Mouse (Mus musculus): ENCODE data around the gene Asz1. TPM values are rescaled to one million over a fixed set of nuclear protein-coding genes. Genes with fewer than 3 reads are reported as not detected.

Gene Asz1
- polyA plus RNA-seq, 1 experiment: not detected

DNA sequence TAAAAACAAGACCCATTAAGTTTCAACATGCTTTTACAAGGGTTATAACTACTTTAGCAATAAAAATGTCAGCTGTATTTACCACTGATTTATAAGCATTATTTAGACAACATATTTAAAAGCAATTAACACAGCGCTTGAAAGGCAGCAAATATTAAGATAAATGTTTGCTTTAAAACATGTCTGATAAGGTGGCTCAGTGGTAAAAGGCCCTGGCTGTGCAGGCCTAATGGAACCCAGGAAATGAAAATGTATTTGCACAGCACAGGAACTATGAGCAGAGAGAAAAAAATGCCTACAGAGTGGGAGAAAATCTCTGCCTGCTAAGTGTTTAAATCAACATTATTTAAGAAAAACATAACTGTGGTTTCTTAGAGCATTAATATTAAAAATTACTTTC, 12.0 kb downstream of the Asz1 start:
- H3K36me3 ChIP-seq (ENCODE audit: control insufficient read depth, insufficient read depth): no peaks in the 10 kb centered on the region
- H3K79me2 ChIP-seq (ENCODE audit: control insufficient read depth, insufficient read depth): no peaks in the 10 kb centered on the region
- H3ac ChIP-seq (ENCODE audit: control insufficient read depth, insufficient read length, low read depth): no peak overlapping the region
- no peaks in the 10 kb centered on the region for H3K79me3 ChIP-seq (ENCODE audit: low read depth)
- H3K27me3 ChIP-seq (ENCODE audit: control insufficient read depth, insufficient read depth, insufficient read length): no peaks in the 10 kb centered on the region
- H3K4me3 ChIP-seq (ENCODE audit: insufficient read depth, poor library complexity, severe bottlenecking): no peak overlapping the region
- no peak for TF ChIP-seq USF1 (IDR thresholded peaks at IDR 0.05; ENCODE audit: low read depth)
- no peak for TF ChIP-seq MAX (IDR thresholded peaks at IDR 0.05)
- no peak for TF ChIP-seq MYOD1 (IDR thresholded peaks at IDR 0.05; ENCODE audit: control insufficient read depth, insufficient read length, low read depth)
- TF ChIP-seq MYOG (IDR thresholded peaks at IDR 0.05; ENCODE audit: control insufficient read depth, extremely low read depth, insufficient read length): no peak
- no peak for TF ChIP-seq FOSL1 (IDR thresholded peaks at IDR 0.05; ENCODE audit: insufficient read depth, low read length, poor library complexity, severe bottlenecking)
- no peak for TF ChIP-seq CTCF (IDR thresholded peaks at IDR 0.05; ENCODE audit: control insufficient read depth, insufficient read depth, insufficient read length)
- TF ChIP-seq CEBPB (IDR thresholded peaks at IDR 0.05; ENCODE audit: low read depth): no peak

DNA sequence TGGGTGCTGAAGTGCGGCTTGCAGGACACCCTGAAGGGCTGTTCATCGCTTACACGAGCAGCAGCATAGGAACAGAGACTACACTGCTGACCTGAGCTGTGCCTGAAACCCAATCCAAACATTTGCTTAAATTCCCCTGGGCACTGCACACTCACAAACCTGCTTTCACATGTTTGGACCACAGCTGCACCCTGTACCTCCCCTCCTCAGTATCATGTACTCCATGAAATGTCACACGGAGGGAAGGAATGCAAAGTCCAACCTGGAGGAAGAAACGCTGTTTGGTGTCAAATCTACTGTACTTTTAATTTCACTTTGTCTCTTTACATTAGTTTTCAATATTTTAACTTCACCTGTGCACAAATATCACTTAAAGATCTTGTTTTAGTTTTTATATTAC, 19.8 kb downstream of the Asz1 start:
- TF ChIP-seq MYOG (IDR thresholded peaks at IDR 0.05; ENCODE audit: control insufficient read depth, extremely low read depth, insufficient read length) (no peak), USF1 (IDR thresholded peaks at IDR 0.05; ENCODE audit: low read depth) (no peak), MAX (IDR thresholded peaks at IDR 0.05) (no peak), FOSL1 (IDR thresholded peaks at IDR 0.05; ENCODE audit: insufficient read depth, low read length, poor library complexity, severe bottlenecking) (no peak), CEBPB (IDR thresholded peaks at IDR 0.05; ENCODE audit: low read depth) (no peak), CTCF (IDR thresholded peaks at IDR 0.05; ENCODE audit: control insufficient read depth, insufficient read depth, insufficient read length) (no peak), MYOD1 (IDR thresholded peaks at IDR 0.05; ENCODE audit: control insufficient read depth, insufficient read length, low read depth) (no peak)
- Histone ChIP-seq H3ac (ENCODE audit: control insufficient read depth, insufficient read length, low read depth) (no peak overlapping the region), H3K36me3 (ENCODE audit: control insufficient read depth, insufficient read depth) (no peaks in the 10 kb centered on the region), H3K79me3 (ENCODE audit: low read depth) (no peaks in the 10 kb centered on the region), H3K4me3 (ENCODE audit: insufficient read depth, poor library complexity, severe bottlenecking) (no peak overlapping the region), H3K79me2 (ENCODE audit: control insufficient read depth, insufficient read depth) (no peaks in the 10 kb centered on the region), H3K27me3 (ENCODE audit: control insufficient read depth, insufficient read depth, insufficient read length) (no peaks in the 10 kb centered on the region)

DNA sequence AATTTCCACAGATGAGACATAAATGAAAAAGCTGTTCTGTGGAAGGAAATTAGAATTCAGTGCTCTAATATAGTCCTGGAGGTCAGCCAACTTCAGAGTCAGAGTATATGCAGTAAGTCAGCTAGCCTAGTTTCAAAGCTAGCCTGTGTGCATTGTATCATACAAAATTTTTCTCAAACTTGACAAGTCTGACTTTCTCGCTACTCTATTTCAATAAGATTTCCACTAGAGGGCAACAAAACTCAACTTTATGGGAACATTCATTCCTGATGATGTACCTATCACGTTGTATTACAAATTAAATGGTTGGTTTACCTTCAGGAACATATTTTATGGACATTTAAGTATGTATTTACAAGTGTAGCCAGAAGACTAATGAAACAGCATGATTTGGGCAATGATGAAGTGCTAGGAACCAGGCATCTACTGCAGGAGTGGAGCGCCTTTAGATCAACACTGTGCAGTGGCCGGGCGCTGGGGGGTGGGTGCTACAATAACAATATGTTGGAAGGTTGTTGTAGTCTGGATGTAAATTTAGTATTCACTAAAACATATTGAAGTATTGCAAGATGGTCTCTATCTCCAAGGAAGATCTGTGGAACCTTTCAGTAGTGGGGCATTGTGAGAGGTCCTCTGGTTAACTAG, 21.6 kb downstream of the Asz1 start:
- H3K79me3 ChIP-seq (ENCODE audit: low read depth): no peaks in the 10 kb centered on the region
- no peak for TF ChIP-seq CTCF (IDR thresholded peaks at IDR 0.05; ENCODE audit: control insufficient read depth, insufficient read depth, insufficient read length)
- TF ChIP-seq USF1 (IDR thresholded peaks at IDR 0.05; ENCODE audit: low read depth): no peak
- no peak for TF ChIP-seq MYOD1 (IDR thresholded peaks at IDR 0.05; ENCODE audit: control insufficient read depth, insufficient read length, low read depth)
- no peak for TF ChIP-seq FOSL1 (IDR thresholded peaks at IDR 0.05; ENCODE audit: insufficient read depth, low read length, poor library complexity, severe bottlenecking)
- TF ChIP-seq MYOG (IDR thresholded peaks at IDR 0.05; ENCODE audit: control insufficient read depth, extremely low read depth, insufficient read length): no peak
- TF ChIP-seq CEBPB (IDR thresholded peaks at IDR 0.05; ENCODE audit: low read depth): no peak
- TF ChIP-seq MAX (IDR thresholded peaks at IDR 0.05): no peak

GRCm38 (mm10) chr6:18078615-18079014, 30.2 kb downstream of the Asz1 start:
- no peak overlapping the region for H3ac ChIP-seq (ENCODE audit: control insufficient read depth, insufficient read length, low read depth)
- no peaks in the 10 kb centered on the region for H3K27me3 ChIP-seq (ENCODE audit: control insufficient read depth, insufficient read depth, insufficient read length)
- no peaks in the 10 kb centered on the region for H3K79me3 ChIP-seq (ENCODE audit: low read depth)
- no peak for TF ChIP-seq MYOG (IDR thresholded peaks at IDR 0.05; ENCODE audit: control insufficient read depth, extremely low read depth, insufficient read length)
- no peak for TF ChIP-seq MYOD1 (IDR thresholded peaks at IDR 0.05; ENCODE audit: control insufficient read depth, insufficient read length, low read depth)
- no peak for TF ChIP-seq CTCF (IDR thresholded peaks at IDR 0.05; ENCODE audit: control insufficient read depth, insufficient read depth, insufficient read length)
- no peaks in the 10 kb centered on the region for H3K79me2 ChIP-seq (ENCODE audit: control insufficient read depth, insufficient read depth)
- H3K36me3 ChIP-seq (ENCODE audit: control insufficient read depth, insufficient read depth): no peaks in the 10 kb centered on the region
- no peak overlapping the region for H3K4me3 ChIP-seq (ENCODE audit: insufficient read depth, poor library complexity, severe bottlenecking)

More for the DNA sequence above, 21.6 kb downstream of the Asz1 start:
- H3K36me3 ChIP-seq (ENCODE audit: control insufficient read depth, insufficient read depth): no peaks in the 10 kb centered on the region
- H3ac ChIP-seq (ENCODE audit: control insufficient read depth, insufficient read length, low read depth): no peak overlapping the region
- H3K4me3 ChIP-seq (ENCODE audit: insufficient read depth, poor library complexity, severe bottlenecking): no peak overlapping the region
- H3K27me3 ChIP-seq (ENCODE audit: control insufficient read depth, insufficient read depth, insufficient read length): no peaks in the 10 kb centered on the region
- H3K79me2 ChIP-seq (ENCODE audit: control insufficient read depth, insufficient read depth): no peaks in the 10 kb centered on the region

GRCm38 (mm10) chr6:18076986-18077385, 31.9 kb downstream of the Asz1 start:
- H3K79me2 ChIP-seq (ENCODE audit: control insufficient read depth, insufficient read depth): no peaks in the 10 kb centered on the region
- no peak for TF ChIP-seq CEBPB (IDR thresholded peaks at IDR 0.05; ENCODE audit: low read depth)
- TF ChIP-seq FOSL1 (IDR thresholded peaks at IDR 0.05; ENCODE audit: insufficient read depth, low read length, poor library complexity, severe bottlenecking): no peak
- TF ChIP-seq USF1 (IDR thresholded peaks at IDR 0.05; ENCODE audit: low read depth): no peak
- TF ChIP-seq MAX (IDR thresholded peaks at IDR 0.05): no peak
- H3K36me3 ChIP-seq (ENCODE audit: control insufficient read depth, insufficient read depth): no peaks in the 10 kb centered on the region
- no peak overlapping the region for H3ac ChIP-seq (ENCODE audit: control insufficient read depth, insufficient read length, low read depth)
- no peak overlapping the region for H3K4me3 ChIP-seq (ENCODE audit: insufficient read depth, poor library complexity, severe bottlenecking)
- H3K27me3 ChIP-seq (ENCODE audit: control insufficient read depth, insufficient read depth, insufficient read length): no peaks in the 10 kb centered on the region
- no peaks in the 10 kb centered on the region for H3K79me3 ChIP-seq (ENCODE audit: low read depth)

DNA sequence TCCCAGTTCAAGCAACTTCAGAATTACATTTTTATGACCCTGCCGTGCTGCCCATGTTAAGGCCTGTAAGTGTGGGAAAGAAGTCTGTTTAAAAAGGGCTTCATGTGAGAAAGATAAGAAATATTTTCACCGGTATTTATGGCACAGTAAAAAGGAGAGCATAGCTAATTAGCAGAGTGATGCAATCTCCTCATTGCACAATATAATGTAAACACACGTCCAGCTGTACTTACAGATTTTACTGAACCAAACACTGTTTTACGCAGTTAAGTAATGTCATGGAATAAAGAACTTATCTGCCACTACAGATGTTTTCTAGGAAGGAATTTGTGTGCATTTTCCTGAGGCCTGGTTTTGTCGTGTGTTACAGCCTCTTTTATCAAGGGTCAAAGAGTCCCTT, 32.3 kb downstream of the Asz1 start:
- TF ChIP-seq USF1 (IDR thresholded peaks at IDR 0.05; ENCODE audit: low read depth) (no peak), CEBPB (IDR thresholded peaks at IDR 0.05; ENCODE audit: low read depth) (peak; percentile 64)
- Histone ChIP-seq H3K79me3 (ENCODE audit: low read depth) (no peaks in the 10 kb centered on the region), H3K79me2 (ENCODE audit: control insufficient read depth, insufficient read depth) (no peaks in the 10 kb centered on the region), H3K27me3 (ENCODE audit: control insufficient read depth, insufficient read depth, insufficient read length) (no peaks in the 10 kb centered on the region), H3K4me3 (ENCODE audit: insufficient read depth, poor library complexity, severe bottlenecking) (no peak overlapping the region), H3ac (ENCODE audit: control insufficient read depth, insufficient read length, low read depth) (no peak overlapping the region), H3K36me3 (ENCODE audit: control insufficient read depth, insufficient read depth) (no peaks in the 10 kb centered on the region)

All from C2C12 (cell line).